Mouse (Mus musculus): ENCODE measurements at regions not wholly inside any gene's neighbourhood (a gene's known extent, or its start where the extent isn't known, plus 50 kb on each side); places are given as distances from the start of the nearest gene placed in this dataset.

- no peak for TF ChIP-seq BHLHE40 (IDR thresholded peaks at IDR 0.05; ENCODE audit: borderline replicate concordance, low read depth, low read length)
- TF ChIP-seq USF1 (IDR thresholded peaks at IDR 0.05; ENCODE audit: low read depth, low read length) = no peak
- no peak for TF ChIP-seq ZMIZ1 (IDR thresholded peaks at IDR 0.05; ENCODE audit: low read depth, low read length)
- TF ChIP-seq JUND (IDR thresholded peaks at IDR 0.05; ENCODE audit: low read depth, low read length) = no peak
- TF ChIP-seq MEF2A (IDR thresholded peaks at IDR 0.05; ENCODE audit: extremely low read depth, insufficient replicate concordance, low read depth, low read length, poor library complexity, severe bottlenecking) = no peak
- no peak for TF ChIP-seq ZNF384 (IDR thresholded peaks at IDR 0.05; ENCODE audit: low read depth, low read length)
- no peak for TF ChIP-seq POLR2AphosphoS5 (IDR thresholded peaks at IDR 0.05; ENCODE audit: borderline replicate concordance, low read depth, low read length)
- TF ChIP-seq POLR2A (IDR thresholded peaks at IDR 0.05; ENCODE audit: control insufficient read depth in 1 of 2, insufficient read depth in 1 of 2, low read depth in 1 of 2, low read length in 2 of 2, poor library complexity in 1 of 2) = no peak
- TF ChIP-seq CTCF (IDR thresholded peaks at IDR 0.05 in 2 of 3, conservative IDR thresholded peaks at IDR 0.05 in 1 of 3; ENCODE audit: control insufficient read depth in 1 of 3, insufficient read depth in 1 of 3, low read depth in 2 of 3, low read length in 3 of 3, poor library complexity in 1 of 3, severe bottlenecking in 1 of 3) = no peak
- no peak for TF ChIP-seq KAT2A (conservative IDR thresholded peaks at IDR 0.05; ENCODE audit: low read depth, low read length)
- TF ChIP-seq E2F4 (IDR thresholded peaks at IDR 0.05; ENCODE audit: borderline replicate concordance, low read depth, low read length) = no peak
Observed at GRCm38 (mm10) chr2:115088421-115089120, 433.8 kb upstream of the Dph6 start.

All from MEL (cell line).